In the genomic region with DNA sequence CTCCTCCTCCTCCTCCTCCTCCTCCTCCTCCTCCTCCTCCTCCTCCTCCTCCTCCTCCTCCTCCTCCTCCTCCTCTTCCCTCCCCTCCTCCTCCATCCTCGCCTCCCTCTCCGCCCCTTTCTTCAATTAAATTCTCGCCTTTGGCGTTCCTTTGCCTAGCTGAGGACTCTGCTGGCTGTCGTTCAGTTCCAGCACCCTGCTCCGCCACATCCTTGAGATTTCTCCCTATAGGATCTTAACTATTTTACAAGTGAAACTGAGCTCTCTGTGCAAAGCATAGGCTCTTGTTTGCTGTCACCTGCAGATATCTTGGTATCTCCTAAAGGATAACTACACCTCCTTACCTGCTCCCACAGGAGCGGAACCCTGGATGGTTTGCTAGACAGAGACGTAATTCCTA, we compare ENCODE assay signal across 8 mouse cellular contexts.
A peak's percentile ranks its signal among the peaks of the same experiment; 100 is the strongest.
DNase-seq lines count a peak whose midpoint lies in the region; ATAC-seq and TF ChIP-seq lines count a peak whose summit lies in the region.

No protein-coding gene starts in this region.

- 0 out of 2 replicates have a peak, but pooled peaks cover 4% of the 10 kb centered on the region for H3K27me3 ChIP-seq in heart, embryonic 14.5 days (ENCODE audit: control insufficient read depth, insufficient read depth, low read length)
- no peaks in the 10 kb centered on the region for H3K27me3 ChIP-seq in forebrain, postnatal 0 days (ENCODE audit: insufficient read depth, low read length)
- H3K27me3 ChIP-seq in liver, postnatal 0 days (ENCODE audit: insufficient read depth, low read length) = peaks cover 4% of the 10 kb centered on the region; the same call in 1 of the 2 replicates

- H3K9me3 ChIP-seq in heart, embryonic 14.5 days (ENCODE audit: control insufficient read depth, low read length) = no peaks in the 10 kb centered on the region
- no peaks in the 10 kb centered on the region for H3K9me3 ChIP-seq in forebrain, postnatal 0 days (ENCODE audit: low read length)
- H3K9me3 ChIP-seq in liver, postnatal 0 days (ENCODE audit: low read length) = no peaks in the 10 kb centered on the region

- peak overlapping the region; percentile 48 to 53 for H3K4me3 ChIP-seq in heart, embryonic 14.5 days (ENCODE audit: control insufficient read depth in 1 of 2, insufficient read depth in 1 of 2, low read depth in 1 of 2, low read length in 2 of 2)
- peak overlapping the region; percentile 34 for H3K4me3 ChIP-seq in forebrain, postnatal 0 days (ENCODE audit: low read depth, low read length)
- H3K4me3 ChIP-seq in liver, postnatal 0 days (ENCODE audit: low read depth, low read length) = no peak overlapping the region

- H3K9ac ChIP-seq in heart, embryonic 14.5 days (ENCODE audit: low read length) = peak overlapping the region; percentile 44; the same call in 1 of the 2 replicates
- no peak overlapping the region for H3K9ac ChIP-seq in forebrain, postnatal 0 days
- no peak overlapping the region for H3K9ac ChIP-seq in liver, postnatal 0 days (replicated peaks)

- H3K4me1 ChIP-seq in heart, embryonic 14.5 days (ENCODE audit: control insufficient read depth in 2 of 2, insufficient read depth in 2 of 2, low read length in 2 of 2) = peaks cover 0 to 7% of the 10 kb centered on the region in 2 experiments; a peak in 2 of 4 replicates
- H3K4me1 ChIP-seq in forebrain, postnatal 0 days (ENCODE audit: insufficient read depth) = peaks cover 3% of the 10 kb centered on the region; the same call in 1 of the 2 replicates
- peaks cover 7% of the 10 kb centered on the region; the same call in 1 of the 2 replicates for H3K4me1 ChIP-seq in liver, postnatal 0 days (ENCODE audit: insufficient read depth)

- 16% methylated on average over 8 of the region's 8 CpGs for WGBS in heart, embryonic 14.5 days
- WGBS in forebrain, postnatal 0 days = 21% methylated on average over 6 of the region's 8 CpGs
- 31% methylated on average over 6 of the region's 8 CpGs for WGBS in liver, postnatal 0 days (ENCODE audit: insufficient replicate concordance)

- no peak overlapping the region for H3K27ac ChIP-seq in heart, embryonic 14.5 days (replicated peaks in 1 of 2; ENCODE audit: control insufficient read depth in 1 of 2, insufficient read depth in 1 of 2, low read depth in 2 of 2, low read length in 2 of 2)
- no peak overlapping the region for H3K27ac ChIP-seq in forebrain, postnatal 0 days (ENCODE audit: low read depth, low read length)
- no peak overlapping the region for H3K27ac ChIP-seq in liver, postnatal 0 days (ENCODE audit: low read depth)

- no peak for ATAC-seq in heart, embryonic 14.5 days (ENCODE audit: insufficient number of reproducible peaks, insufficient read depth, low FRiP score, low read depth)
- ATAC-seq in forebrain, postnatal 0 days = 0 out of 2 replicates have a peak, but pooled peaks have one; percentile 27
- no peak for ATAC-seq in liver, postnatal 0 days

- no peak for TF ChIP-seq EP300 in liver, postnatal 0 days (IDR thresholded peaks at IDR 0.05; ENCODE audit: low read depth)

- H3K36me3 ChIP-seq in heart, embryonic 14.5 days (ENCODE audit: control insufficient read depth, insufficient read depth, low read length) = no peaks in the 10 kb centered on the region
- no peaks in the 10 kb centered on the region for H3K36me3 ChIP-seq in forebrain, postnatal 0 days (ENCODE audit: insufficient read depth)
- no peaks in the 10 kb centered on the region for H3K36me3 ChIP-seq in liver, postnatal 0 days (replicated peaks; ENCODE audit: insufficient read depth, low read length)

- DNase-seq in heart, postnatal 14 days = no peak
- peak; percentile 17 for DNase-seq in MN1 (ENCODE audit: low spot score)
- DNase-seq in forebrain, postnatal 0 days = no peak
- no peak for DNase-seq in liver, postnatal 0 days
- DNase-seq in thymus, postnatal 4 days = no peak
- DNase-seq in thymus, postnatal 0 days (ENCODE audit: low spot score) = no peak
- DNase-seq in thymus, postnatal 14 days = no peak

- peak overlapping the region; percentile 85 for H3K4me2 ChIP-seq in heart, embryonic 14.5 days (ENCODE audit: low read length)
- peak overlapping the region; percentile 66 for H3K4me2 ChIP-seq in forebrain, postnatal 0 days (ENCODE audit: low read depth)
- H3K4me2 ChIP-seq in liver, postnatal 0 days (ENCODE audit: low read depth, low read length) = peak overlapping the region; percentile 75; the same call in 1 of the 2 replicates

- intact Hi-C loops in heart, postnatal 14 days (cut with DNase I) = no loop called here

- no peak for TF ChIP-seq CTCF in forebrain, postnatal 0 days (IDR thresholded peaks at IDR 0.05; ENCODE audit: low read depth)
- TF ChIP-seq CTCF in liver, postnatal 0 days (IDR thresholded peaks at IDR 0.05; ENCODE audit: low read depth) = no peak
